Mouse (Mus musculus): ENCODE data around the gene Lrrc25.
"Not testable (repeated sequence)": the region's sequence is repeated elsewhere in the genome, so short reads cannot be mapped to it uniquely, and the experiment has no call there.

Gene Lrrc25

DNA sequence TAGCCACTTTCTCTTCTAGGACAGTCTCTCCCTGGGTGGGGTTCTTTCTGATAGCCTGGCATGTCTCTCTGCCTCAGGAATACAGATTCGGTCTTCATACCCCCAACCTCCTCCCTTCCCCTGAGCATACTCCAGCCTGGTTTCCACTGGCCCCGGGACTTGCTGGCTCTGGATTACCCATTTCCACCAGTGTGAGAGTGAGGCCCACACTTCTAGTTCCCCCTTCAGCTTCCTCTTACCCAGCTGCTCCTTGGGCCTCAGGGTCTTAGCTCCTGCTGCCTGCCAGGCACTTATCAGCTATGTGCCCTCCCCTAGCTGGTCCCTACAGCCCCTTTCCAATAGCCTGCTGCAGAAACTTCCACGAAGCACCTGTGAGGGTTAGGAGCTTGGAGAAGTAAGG, at the start of gene Lrrc25:
Gene Lrrc25 (plus strand): TSS at position 262 of the 400 bp plus-strand sequence.
- DNase-seq = no peak

DNA sequence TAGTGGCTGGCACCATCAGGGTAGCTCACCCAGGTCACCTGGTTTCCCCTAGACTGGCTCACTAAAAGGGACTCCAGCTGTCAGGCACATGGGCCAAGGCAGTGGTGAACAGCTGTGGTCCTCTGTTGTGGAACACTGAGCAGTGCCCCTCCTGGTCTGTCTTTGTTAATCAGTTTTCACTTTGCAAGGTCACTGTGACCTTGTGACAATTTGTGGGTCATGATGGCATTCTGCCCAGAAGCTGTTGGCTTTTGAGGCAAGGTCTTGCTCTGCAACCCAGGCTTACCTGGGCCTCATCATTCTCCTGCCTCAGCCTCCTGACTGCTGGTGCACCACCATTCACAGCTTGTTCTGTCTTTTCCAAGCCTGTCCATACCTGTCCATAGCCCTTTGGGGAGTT, 45.6 kb upstream of the Lrrc25 start:
- DNase-seq = no peak

DNA sequence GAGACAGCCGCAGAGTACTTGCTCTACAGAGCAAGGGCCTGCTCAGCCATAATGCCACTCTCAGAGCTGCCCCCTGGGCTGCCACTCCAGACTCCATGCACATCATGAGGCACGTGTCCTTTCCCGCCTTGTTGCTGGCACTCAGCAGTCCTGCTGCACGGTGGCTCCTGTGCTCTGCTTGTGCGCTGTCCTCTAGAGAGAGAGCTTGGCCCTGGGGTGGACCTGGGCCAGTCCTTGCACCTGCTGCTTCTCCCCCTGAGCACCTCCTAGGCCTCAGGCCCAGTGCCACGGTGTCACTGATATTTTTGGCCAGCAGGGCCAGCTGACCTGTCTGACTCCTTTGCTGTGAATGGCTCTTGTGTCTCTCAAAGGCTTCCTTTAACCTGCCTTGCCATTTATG, 45.0 kb upstream of the Lrrc25 start:
- DNase-seq = no peak

DNA sequence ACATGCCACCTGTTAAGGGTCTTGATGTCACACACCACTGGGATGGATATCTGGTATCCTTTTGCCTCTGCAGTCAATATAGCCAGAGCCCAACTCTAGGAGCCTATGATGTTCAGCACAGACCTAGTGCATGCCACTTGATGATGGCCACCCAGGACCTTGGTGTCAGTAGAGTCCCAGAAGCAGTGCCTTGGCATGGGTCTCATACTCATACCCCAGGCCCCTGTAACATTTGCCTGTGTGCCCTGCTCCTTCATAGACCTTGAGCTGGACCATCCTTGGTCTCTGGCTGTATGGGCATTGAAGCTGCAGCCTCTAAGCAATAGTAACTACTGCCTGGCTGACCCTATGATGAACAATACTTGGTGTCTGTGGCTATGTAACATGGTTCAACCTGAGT, 41.7 kb upstream of the Lrrc25 start:
- DNase-seq = no peak

DNA sequence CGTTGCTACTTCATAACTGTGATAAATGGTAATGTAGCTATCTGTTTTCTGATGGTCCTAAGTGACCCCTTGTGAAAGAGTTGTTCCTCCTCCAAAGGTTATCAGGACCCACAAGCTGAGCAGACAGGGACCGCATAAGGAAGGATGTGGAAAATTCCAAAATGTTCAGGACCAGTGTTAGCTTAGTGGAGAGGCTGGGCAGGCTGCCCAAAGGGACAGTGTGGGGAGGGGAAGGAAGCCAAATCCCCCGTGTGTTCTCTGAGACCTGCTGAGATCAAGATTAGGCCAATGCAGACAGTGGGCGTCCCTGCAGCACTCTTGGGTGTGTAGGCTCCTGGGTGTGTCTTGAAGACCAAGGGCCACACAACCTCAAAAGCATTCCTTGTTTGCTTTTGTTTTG, 41.0 kb upstream of the Lrrc25 start:
- peak; percentile 43 for DNase-seq

DNA sequence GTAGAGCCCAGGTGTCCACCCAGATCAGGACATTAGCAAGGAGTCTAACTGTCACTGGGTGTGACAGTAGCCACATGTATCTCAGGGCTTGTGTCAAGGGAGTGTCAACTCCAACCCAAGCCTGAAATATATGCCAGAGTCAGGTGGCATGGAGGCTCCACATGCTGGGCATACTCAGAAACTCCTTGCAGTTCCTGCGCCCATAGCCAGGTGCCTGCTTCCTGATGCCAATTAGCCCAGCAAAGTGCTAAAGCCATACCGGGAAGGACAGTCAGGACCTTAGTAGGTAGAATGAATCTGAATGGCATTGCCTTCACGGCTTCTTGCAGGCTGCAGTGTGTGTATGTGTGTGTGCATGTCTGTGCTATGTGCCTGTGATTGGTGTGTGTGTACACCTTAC, 38.7 kb upstream of the Lrrc25 start:
- DNase-seq = no peak

DNA sequence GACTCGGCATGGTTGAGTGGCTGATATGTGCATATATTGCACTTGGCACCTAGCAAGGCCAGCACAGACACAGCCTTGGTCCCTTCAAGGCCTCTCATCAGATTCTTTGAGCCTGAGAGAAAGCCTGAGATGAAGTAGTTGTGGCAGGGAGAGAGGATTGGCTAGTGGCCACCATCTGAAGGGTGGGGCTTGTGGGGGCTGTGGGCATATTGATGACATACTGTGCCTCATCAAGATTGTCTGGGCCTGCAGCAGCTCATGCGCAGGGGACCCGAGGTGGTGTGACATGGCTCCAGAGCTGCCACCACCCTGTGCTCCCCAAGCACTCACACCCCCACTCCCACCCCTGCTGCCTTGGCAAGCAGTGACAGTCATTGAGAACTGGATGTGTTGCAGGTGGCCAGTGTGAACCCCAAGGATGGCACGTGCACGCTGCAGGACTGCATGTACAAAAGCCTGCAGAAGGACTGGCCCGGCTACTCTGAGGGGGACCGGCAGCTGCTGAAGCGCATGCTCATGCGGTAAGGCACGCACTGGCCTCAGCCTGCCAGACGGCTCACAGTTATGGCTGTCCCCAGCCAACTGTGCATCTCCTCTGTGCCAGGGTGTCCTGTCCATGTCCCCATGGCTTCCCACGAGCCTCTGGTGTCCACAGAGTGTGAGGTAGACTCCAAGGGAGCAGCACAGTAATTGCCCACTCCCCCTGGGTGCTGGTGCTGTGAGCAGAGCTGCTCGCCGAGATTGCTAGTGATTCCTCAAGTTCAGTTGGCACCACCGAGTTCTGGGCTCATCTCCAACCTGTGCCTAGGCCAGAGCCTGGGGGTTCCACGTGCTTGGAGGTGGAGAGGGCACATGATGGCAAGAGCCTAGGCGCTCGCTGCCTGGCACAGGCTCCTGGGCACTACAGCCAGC, 32.2 kb upstream of the Lrrc25 start:
- DNase-seq = no peak

DNA sequence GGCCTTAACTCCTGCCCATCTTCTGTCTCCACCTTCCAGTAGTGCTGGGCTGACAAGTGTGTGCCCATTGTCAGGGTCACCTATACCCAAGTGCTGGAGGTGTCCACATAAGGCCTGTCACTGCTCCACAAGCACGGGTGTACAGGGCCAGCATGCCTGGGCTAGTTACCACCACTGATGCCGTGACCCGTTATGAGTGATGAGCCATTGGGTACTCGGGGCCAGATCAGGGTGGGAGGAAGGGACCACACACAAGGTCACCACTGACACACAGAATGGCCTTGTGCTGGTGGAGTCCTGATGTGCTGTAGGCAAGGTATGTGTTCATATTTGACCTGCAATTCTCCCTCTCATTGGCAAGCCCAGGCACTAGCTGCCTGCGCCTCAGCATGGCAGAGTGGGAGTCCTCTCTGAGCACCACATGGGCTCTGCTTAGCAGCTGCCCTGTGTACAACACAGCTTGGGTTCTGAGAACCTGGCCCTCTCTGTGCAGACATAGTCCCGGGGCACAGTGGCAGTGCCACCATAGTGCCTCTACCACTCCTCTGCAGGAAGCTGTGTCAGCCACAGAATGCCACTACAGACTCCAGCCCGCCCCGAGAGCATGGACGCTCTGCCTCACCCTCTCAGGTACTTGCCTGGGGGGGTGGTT, 31.2 kb upstream of the Lrrc25 start:
- DNase-seq = no peak

DNA sequence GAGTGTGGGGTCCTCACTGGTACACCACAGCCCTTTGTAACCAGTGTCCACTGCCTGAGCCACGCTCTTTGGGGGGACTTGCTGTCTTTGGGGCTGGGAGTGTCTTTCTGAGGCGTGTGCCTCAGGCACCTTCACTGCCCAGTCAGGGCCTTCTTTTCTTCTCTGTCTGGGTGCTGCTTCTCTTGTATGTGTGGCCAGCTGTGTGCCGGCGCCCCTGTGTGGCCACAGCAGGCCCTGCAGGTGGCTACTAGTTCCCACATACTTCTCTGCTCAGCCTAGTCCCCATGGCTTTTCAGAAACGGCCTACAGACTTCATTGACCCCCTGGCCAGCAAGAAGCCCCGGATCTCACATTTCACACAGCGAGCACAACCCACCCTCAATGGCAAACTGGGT, 30.7 kb upstream of the Lrrc25 start:
- DNase-seq = peak; percentile 77

DNA sequence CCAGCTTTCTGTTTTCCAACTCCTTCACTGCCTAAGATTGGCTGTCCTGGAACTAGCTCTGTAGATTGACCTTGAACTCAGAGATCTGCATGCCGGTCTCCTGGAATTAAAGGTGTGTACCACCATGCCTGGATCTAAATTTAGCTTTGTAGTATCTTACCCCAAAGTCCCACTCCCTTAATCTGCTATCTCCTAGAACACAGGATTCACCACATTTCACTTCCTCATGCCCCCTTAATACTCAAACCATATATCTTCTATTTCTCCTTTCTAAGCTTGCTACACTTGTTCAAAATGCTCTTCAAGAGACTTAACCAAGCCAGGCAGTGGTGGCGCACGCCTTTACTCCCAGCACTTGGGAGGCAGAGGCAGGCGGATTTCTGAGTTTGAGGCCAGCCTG, 28.0 kb upstream of the Lrrc25 start:
- DNase-seq = not testable (repeated sequence)

DNA sequence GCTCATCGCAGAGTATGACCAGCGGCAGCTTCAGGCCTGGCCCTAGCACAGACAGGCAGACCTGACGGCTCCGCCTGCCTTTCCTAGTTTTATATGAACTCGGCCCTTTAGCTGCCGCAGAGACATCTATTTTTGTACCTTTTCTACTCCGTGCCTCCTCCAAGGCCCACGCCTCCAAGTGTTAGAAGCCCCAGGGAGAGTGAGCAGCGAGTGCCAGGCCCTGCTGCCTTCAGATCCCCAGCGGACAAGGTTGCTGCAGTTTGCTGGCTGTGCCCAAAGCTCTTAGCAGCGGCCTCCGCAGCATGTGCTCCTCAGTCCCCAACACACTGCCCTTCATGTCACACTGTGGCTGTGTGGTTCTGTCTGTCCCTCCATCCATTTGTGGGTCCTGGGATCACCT, 24.4 kb upstream of the Lrrc25 start:
- DNase-seq = no peak

DNA sequence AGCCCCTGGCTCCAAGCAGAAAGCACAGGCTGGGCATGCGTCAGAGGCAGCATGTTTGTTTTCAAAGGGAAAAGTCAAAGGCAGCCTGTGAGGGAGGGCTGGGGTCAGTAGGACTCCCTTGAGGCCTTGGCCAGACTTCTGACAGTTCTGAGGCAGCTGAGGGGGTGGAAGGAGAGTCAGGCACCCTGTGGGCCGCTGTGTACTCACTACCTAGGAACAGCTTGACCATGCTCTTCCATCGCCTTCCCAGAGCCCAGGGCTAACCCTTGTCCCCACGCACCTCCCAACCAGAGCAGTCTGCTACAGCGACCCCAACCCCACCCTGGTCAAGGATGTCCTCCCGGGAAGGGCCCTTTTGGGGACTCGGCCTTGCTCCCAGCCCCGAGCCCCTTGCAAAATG, 22.8 kb upstream of the Lrrc25 start:
- DNase-seq = peak; percentile 67

DNA sequence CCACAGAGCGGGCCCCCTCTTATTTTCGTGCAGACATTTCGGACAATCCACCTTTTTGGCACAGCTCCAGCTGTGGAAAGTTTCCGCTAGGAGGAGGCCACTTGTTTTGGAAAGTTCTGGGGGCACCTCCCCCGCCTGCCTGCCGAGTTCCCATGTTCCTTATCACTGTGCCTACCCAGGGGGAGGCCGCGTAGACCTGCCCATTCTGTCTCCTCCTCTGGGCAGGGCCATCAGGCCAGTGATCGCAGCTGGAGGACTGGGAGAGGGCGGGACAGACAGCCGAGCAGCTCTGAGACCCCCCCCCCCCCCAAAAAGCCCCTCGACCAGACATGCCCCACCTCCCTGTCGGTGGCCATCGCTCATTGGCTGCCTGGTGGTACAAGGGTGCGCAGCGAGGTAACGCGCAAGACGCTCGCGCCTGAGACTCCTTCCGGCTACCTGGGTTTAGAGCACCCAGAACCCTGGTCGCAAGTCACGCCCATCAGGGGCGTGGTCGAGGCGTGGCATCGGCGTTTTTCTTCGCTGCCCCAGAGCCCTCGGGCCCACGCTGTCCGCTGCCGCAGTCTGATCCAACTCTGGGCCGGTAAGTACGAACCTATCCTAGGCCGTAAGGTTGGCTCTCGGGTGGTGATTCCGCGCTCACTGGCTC, 21.9 kb upstream of the Lrrc25 start, which contains the start of gene Isyna1:
Gene Isyna1 (plus strand): TSS at position 413 of the 649 bp plus-strand sequence.
- peak; percentile 93 for DNase-seq

DNA sequence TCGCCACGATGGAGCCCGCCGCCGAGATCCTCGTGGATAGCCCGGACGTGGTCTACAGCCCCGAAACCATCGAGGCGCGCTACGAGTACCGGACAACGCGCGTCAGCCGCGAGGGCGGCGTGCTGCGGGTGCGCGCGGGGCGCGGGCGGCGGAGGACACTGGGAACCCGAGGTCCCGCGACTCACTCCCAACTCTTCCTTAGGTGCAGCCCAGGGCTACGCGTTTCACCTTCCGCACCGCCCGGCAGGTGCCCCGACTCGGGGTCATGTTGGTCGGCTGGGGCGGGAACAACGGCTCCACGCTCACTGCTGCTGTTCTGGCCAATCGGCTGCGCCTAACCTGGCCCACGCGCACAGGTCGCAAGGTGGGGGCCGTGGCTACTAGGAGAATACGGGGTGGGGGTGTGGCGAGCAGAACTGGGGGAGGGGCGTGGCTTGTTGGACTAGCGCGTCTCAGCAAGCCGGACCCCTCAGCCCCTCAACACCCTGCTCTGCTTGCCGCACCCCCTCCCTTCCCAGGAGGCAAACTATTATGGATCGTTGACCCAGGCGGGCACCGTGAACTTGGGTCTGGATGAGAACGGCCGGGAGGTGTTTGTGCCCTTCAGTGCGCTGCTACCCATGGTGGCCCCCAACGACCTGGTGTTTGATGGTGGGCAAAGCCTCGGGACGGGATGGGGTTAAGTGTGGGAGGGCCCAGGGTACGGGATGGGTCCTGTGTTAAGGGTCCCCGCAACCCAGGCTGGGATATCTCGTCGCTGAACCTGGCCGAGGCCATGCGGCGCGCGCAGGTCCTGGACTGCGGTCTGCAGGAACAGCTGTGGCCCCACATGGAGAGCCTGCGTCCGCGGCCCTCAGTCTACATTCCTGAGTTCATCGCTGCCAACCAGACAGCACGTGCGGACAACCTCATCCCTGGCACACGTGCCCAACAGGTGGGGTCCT, 21.1 kb upstream of the Lrrc25 start:
- DNase-seq = peak; percentile 47

DNA sequence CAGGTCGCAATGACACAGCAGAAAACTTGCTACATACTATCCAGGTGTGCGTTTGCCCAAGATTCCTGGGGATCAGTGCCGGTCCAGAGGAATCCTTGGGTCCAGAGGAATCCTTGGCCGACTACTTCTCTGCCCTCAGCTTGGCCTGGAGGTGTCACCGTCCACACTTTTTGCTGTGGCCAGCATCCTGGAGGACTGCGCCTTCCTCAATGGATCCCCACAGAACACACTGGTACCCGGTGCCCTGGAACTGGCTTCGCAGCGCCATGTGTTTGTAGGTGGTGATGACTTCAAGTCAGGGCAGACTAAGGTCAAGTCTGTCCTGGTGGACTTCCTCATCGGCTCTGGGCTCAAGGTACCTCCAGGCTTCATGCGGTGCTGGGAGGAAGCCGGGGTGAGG, 20.1 kb upstream of the Lrrc25 start:
- DNase-seq = no peak

DNA sequence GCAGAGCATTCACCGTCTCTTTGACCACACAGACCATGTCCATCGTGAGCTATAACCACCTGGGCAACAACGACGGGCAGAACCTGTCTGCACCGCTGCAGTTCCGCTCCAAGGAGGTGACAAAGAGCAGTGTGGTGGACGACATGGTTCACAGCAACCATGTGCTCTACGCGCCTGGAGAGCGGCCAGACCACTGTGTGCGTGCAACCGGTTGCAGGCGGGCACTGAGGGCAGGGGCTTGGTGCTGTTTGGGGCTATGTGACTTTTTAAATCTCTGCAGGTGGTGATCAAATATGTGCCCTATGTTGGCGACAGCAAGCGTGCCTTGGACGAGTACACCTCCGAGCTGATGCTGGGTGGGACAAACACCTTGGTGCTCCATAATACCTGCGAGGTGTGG, 19.7 kb upstream of the Lrrc25 start:
- no peak for DNase-seq

DNA sequence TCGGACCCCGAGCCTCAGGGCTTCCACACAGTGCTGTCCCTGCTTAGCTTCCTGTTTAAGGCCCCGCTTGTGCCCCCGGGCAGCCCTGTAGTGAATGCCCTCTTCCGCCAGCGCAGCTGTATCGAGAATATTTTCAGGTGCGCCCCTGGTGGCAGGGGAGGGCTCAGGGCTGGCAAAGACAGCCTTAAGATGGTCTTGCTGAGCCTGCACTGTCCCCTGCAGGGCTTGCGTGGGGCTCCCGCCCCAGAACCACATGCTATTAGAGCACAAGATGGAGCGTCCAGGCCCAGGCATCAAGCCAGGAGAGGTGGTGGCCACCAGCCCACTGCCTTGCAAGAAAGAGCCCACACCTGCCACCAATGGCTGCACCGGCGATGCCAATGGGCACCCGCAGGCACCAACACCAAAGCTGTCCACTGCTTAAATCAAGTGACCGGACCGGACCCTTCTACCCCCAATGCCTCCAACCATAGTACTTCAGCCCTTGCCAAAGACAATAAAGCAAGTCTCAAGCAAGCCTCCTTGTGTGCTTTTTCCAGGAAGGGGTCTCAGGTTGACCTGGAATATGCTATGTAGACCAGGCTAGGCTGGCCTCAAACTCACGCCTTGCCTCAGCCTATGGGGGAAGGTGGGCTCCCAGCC, 19.1 kb upstream of the Lrrc25 start:
- DNase-seq = no peak

DNA sequence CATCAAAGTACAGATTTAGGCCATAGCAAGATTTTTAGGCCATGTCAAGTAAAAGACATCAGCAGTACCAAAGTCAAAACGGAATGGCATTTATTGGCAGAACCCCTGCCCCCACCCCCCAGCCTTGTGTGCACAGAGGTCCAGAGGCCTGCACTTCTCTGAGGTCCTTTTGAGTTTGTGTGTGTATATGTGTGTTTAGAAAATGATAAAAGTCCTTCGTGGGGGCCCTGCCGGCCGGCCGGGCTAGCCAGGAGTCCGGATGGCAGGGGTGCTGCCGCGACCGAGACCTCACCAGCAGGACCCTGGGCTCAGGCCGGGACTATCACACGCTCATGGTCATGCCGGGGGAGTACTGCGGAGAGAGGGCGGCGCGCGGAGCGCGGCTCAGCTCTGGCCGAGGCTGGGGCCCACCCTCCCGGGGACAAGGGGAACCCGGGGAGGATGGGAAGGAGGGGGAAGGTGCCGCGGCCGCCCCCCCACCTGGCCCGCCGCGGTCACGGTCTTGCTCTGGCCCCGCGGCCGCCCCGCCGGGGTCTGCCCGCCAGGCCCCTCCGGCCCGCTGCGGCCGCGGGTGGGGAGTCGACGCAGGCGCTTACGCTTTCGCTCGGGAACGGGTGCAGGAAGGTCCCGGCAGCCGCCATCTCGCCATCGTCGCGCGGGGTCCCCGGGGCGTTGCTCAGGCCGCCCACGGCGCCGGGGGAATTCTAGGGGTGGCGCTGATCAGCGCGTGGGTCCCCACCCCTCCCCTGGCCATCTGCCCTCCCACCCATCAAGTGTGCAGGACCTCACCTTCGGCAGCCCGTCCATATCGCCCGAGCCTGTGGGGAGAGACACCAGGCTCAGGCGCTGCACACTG, 18.3 kb upstream of the Lrrc25 start:
- DNase-seq = no peak

DNA sequence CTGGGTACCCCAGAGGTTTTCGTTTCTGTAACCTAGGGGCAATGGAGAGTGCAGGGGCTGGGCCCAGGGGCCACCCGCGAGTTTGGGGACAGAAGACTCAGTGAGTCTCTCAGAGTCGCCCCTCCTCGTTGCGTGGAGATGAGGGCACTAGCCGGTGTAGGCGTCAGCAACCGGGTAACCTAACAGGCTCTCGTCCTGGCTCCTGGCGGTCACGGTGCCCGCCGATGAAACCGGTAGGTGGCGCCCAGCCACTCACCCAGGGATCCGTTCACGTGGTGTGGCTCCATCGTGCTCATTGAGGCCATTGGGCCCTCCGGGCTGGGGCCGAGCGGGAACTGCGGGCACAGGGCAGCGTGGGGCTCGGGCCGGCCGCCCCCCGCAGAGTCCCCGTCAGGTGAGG, 17.7 kb upstream of the Lrrc25 start:
- DNase-seq = peak; percentile 89

DNA sequence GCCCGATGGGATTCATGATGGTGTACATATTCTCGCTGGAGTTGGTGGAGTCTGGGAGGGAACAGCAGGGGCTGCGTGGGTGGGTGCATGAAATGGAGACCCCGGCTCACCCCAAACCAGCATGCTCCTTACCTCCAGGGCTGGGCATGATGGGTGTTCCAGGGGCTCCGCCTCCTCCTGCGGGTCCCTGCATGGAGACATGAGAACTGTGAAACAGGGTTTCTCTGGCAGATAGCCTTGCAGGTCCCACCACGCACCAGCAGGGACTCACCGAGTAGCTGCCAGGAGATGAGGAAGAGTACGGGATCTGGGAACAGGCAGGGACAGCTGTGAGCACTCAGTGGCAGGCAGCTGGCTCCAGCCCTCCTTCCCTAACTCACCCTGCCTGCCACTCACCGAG, 17.2 kb upstream of the Lrrc25 start:
- peak; percentile 46 for DNase-seq

Data from lung, postnatal 10 days (tissue).